Mouse (Mus musculus) left cerebral cortex, postnatal 4 days (tissue): ENCODE measurements around the gene Eif4b. TPM values are rescaled to one million over a fixed set of nuclear protein-coding genes. Genes with fewer than 3 reads are reported as not detected.

Experiments
- DNase-seq: peaks from one replicate; pipeline ENCODE4 v3.0.0-alpha.2; 2022
- intact Hi-C: fragments of 180-260 bp; cut with DNase I; formaldehyde crosslinking; loops from one replicate; pipeline ENCODE4 v1.15.1; 2025
- total RNA-seq, 2 experiments: library from RNA; stranded (reverse); gene quantifications; 2 replicates each; pipeline ENCODE4 v1.2.3; 2021

The Eif4b gene
- total RNA-seq, 2 experiments from 2014 or later, result 206 to 211 TPM

- no peak for DNase-seq
- intact Hi-C loops, result no loop called here
Observed at GRCm38 (mm10) chr15:102114651-102115260, 41.2 kb downstream of the Eif4b start.

- intact Hi-C loops, result no loop called here
- peak; percentile 53 for DNase-seq
Observed at GRCm38 (mm10) chr15:102115731-102116231, 42.2 kb downstream of the Eif4b start.

GRCm38 (mm10) chr15:102116753-102117415 lies 43.3 kb downstream of the Eif4b start:
- intact Hi-C loops, result no loop called here
- peak; percentile 88 for DNase-seq

GRCm38 (mm10) chr15:102117461-102118443 lies 44.2 kb downstream of the Eif4b start:
- DNase-seq, result peak; percentile 65
- intact Hi-C loops, result no loop called here

GRCm38 (mm10) chr15:102118591-102118990 lies 45.0 kb downstream of the Eif4b start:
- no peak for DNase-seq
- intact Hi-C loops, result no loop called here

GRCm38 (mm10) chr15:102119121-102119830 lies 45.7 kb downstream of the Eif4b start:
- intact Hi-C loops, result no loop called here
- DNase-seq, result peak; percentile 21

- intact Hi-C loops, result no loop called here
- DNase-seq, result peak; percentile 50
Observed at GRCm38 (mm10) chr15:102119831-102120170, 46.2 kb downstream of the Eif4b start.

GRCm38 (mm10) chr15:102120530-102120929 lies 47.0 kb downstream of the Eif4b start:
- no peak for DNase-seq
- intact Hi-C loops, result no loop called here

GRCm38 (mm10) chr15:102126303-102126702 lies 52.7 kb downstream of the Eif4b start:
- intact Hi-C loops, result no loop called here
- DNase-seq, result peak; percentile 76

GRCm38 (mm10) chr15:102133314-102133713 lies 59.7 kb downstream of the Eif4b start:
- intact Hi-C loops, result no loop called here

GRCm38 (mm10) chr15:102134709-102135108 lies 61.1 kb downstream of the Eif4b start:
- DNase-seq, result no peak
- intact Hi-C loops, result no loop called here

More at GRCm38 (mm10) chr15:102133314-102133713, 59.7 kb downstream of the Eif4b start:
- DNase-seq, result no peak

- intact Hi-C loops, result no loop called here
- DNase-seq, result no peak
Observed at GRCm38 (mm10) chr15:102135522-102136128, 62.1 kb downstream of the Eif4b start.

GRCm38 (mm10) chr15:102136129-102136758 lies 62.7 kb downstream of the Eif4b start, which contains the start of gene Spryd3:
Gene Spryd3 (minus strand): TSS chr15:102136234.
- peak; percentile 96 for DNase-seq
- intact Hi-C loops, result no loop called here

- intact Hi-C loops, result no loop called here
- no peak for DNase-seq
Observed at GRCm38 (mm10) chr15:102141120-102141519, 67.5 kb downstream of the Eif4b start.

GRCm38 (mm10) chr15:102142914-102143912 lies 69.6 kb downstream of the Eif4b start:
- intact Hi-C loops, result no loop called here
- no peak for DNase-seq

GRCm38 (mm10) chr15:102144274-102144711 lies 70.7 kb downstream of the Eif4b start, which contains the start of gene Igfbp6:
Gene Igfbp6 (plus strand): TSS chr15:102144362.
- DNase-seq, result no peak
- intact Hi-C loops, result no loop called here

- intact Hi-C loops, result no loop called here
- no peak for DNase-seq
Observed at GRCm38 (mm10) chr15:102144726-102145125, 71.2 kb downstream of the Eif4b start.

- no peak for DNase-seq
- intact Hi-C loops, result no loop called here
Observed at GRCm38 (mm10) chr15:102145330-102145729, 71.8 kb downstream of the Eif4b start.
